Mouse (Mus musculus) midbrain, embryonic 14.5 days (tissue): ENCODE measurements at regions not wholly inside any gene's neighbourhood (a gene's known extent, or its start where the extent isn't known, plus 50 kb on each side); places are given as distances from the start of the nearest gene placed in this dataset.

ENCODE experiments used
- ATAC-seq: fragments of 200-750 bp; cut with Nextera tagmentation; 2 replicates; pipeline ENCODE4 v1.8.0; 2017; ENCODE audit warnings: moderate number of reproducible peaks, moderate library complexity; ENCODE audit not compliant: low FRiP score, low TSS enrichment
- DNase-seq: peaks from one replicate; pipeline ENCODE4 v3.0.0-alpha.2; 2015
- H3K27ac ChIP-seq: fragments of 300-500 bp; sonication (generic); replicated peaks from 2 replicates; pipeline ENCODE4 v1.5.1; 2014; ENCODE audit warnings: mild to moderate bottlenecking, low read depth, low read length, moderate library complexity
- H3K27me3 ChIP-seq: fragments of 300-500 bp; sonication (generic); 2 replicates; pipeline ENCODE4 v1.6.1; 2014; ENCODE audit warnings: low read length, control low read depth, mixed read lengths; ENCODE audit not compliant: control insufficient read depth, insufficient read depth
- H3K36me3 ChIP-seq: fragments of 300-500 bp; sonication (generic); 2 replicates; pipeline ENCODE4 v1.6.1; 2014; ENCODE audit warnings: low read length, control low read depth; ENCODE audit not compliant: control insufficient read depth, insufficient read depth
- H3K4me1 ChIP-seq: fragments of 300-500 bp; sonication (generic); 2 replicates; pipeline ENCODE4 v1.6.1; 2014; ENCODE audit warnings: mild to moderate bottlenecking, antibody characterized with exemption, low read length, control low read depth; ENCODE audit not compliant: control insufficient read depth, insufficient read depth
- H3K4me2 ChIP-seq: fragments of 300-500 bp; sonication (generic); 2 replicates; pipeline ENCODE4 v1.6.1; 2014; ENCODE audit warnings: mild to moderate bottlenecking, low read length, moderate library complexity
- H3K4me3 ChIP-seq: fragments of 300-500 bp; sonication (generic); replicated peaks from 2 replicates; pipeline ENCODE4 v1.5.1; 2014; ENCODE audit warnings: low read depth, low read length
- H3K9ac ChIP-seq: fragments of 300-500 bp; sonication (generic); replicated peaks from 2 replicates; pipeline ENCODE4 v1.6.1; 2014; ENCODE audit warnings: mild to moderate bottlenecking, low read length, moderate library complexity
- H3K9me3 ChIP-seq: fragments of 300-500 bp; sonication (generic); 2 replicates; pipeline ENCODE4 v1.6.1; 2016; ENCODE audit warnings: low read length, control low read depth, mixed read lengths; ENCODE audit not compliant: control insufficient read depth
- WGBS: fragments of 180-500 bp; shearing (Covaris S2); extraction: QIAGEN DNeasy Blood & Tissue Kit; methylation state at CpG from one replicate; pipeline ENCODE4 v1.1.7; 2014; 5-methylcytosine and 5-hydroxymethylcytosine counted together

- 90% methylated on average over 8 of the region's 8 CpGs for WGBS
- no peak overlapping the region for H3K9ac ChIP-seq
- H3K4me3 ChIP-seq: no peak overlapping the region
- no peak overlapping the region for H3K27ac ChIP-seq
- no peak for ATAC-seq
- H3K27me3 ChIP-seq: no peaks in the 10 kb centered on the region
- no peaks in the 10 kb centered on the region for H3K4me1 ChIP-seq
- H3K9me3 ChIP-seq: peaks cover 6% of the 10 kb centered on the region; the same call in 1 of the 2 replicates
- no peak overlapping the region for H3K4me2 ChIP-seq
- no peak for DNase-seq
- H3K36me3 ChIP-seq: no peaks in the 10 kb centered on the region
Observed at GRCm38 (mm10) chr4:33580491-33580890, 270.4 kb downstream of the Rngtt start.

GRCm38 (mm10) chr4:33581180-33581591 is 271.1 kb downstream of the Rngtt start:
- WGBS: 81% methylated on average over 15 of the region's 15 CpGs
- Histone ChIP-seq H3K9ac (no peak overlapping the region), H3K4me3 (no peak overlapping the region), H3K36me3 (no peaks in the 10 kb centered on the region), H3K27ac (no peak overlapping the region), H3K27me3 (no peaks in the 10 kb centered on the region), H3K9me3 (peaks cover 6% of the 10 kb centered on the region; the same call in 1 of the 2 replicates), H3K4me1 (peaks cover 4% of the 10 kb centered on the region), H3K4me2 (no peak overlapping the region)
- no peak for DNase-seq
- no peak for ATAC-seq

- WGBS: 84% methylated on average over 17 of the region's 17 CpGs
- H3K27me3 ChIP-seq: no peaks in the 10 kb centered on the region
- H3K4me3 ChIP-seq: no peak overlapping the region
- H3K4me1 ChIP-seq: peaks cover 12% of the 10 kb centered on the region
- no peak overlapping the region for H3K4me2 ChIP-seq
- ATAC-seq (no peak), DNase-seq (no peak)
- peaks cover 6% of the 10 kb centered on the region; the same call in 1 of the 2 replicates for H3K9me3 ChIP-seq
- H3K36me3 ChIP-seq: no peaks in the 10 kb centered on the region
- H3K9ac ChIP-seq: no peak overlapping the region
- no peak overlapping the region for H3K27ac ChIP-seq
Observed at GRCm38 (mm10) chr4:33581766-33582525, 271.8 kb downstream of the Rngtt start.

GRCm38 (mm10) chr4:33582986-33583720 is 273.0 kb downstream of the Rngtt start:
- H3K27me3 ChIP-seq: no peaks in the 10 kb centered on the region; the same call in 1 of the 2 replicates
- H3K4me3 ChIP-seq: no peak overlapping the region
- WGBS: 76% methylated on average over 15 of the region's 15 CpGs
- DNase-seq: no peak
- H3K4me2 ChIP-seq: no peak overlapping the region
- peaks cover 13% of the 10 kb centered on the region for H3K4me1 ChIP-seq
- H3K9me3 ChIP-seq: no peaks in the 10 kb centered on the region
- no peak overlapping the region for H3K9ac ChIP-seq
- H3K36me3 ChIP-seq: no peaks in the 10 kb centered on the region
- no peak for ATAC-seq
- no peak overlapping the region for H3K27ac ChIP-seq

GRCm38 (mm10) chr4:33583979-33584907 is 274.1 kb downstream of the Rngtt start:
- Histone ChIP-seq H3K4me1 (peaks cover 19% of the 10 kb centered on the region), H3K9me3 (no peaks in the 10 kb centered on the region), H3K4me3 (no peak overlapping the region), H3K4me2 (no peak overlapping the region), H3K9ac (no peak overlapping the region), H3K27me3 (no peaks in the 10 kb centered on the region; the same call in 1 of the 2 replicates), H3K36me3 (no peaks in the 10 kb centered on the region), H3K27ac (no peak overlapping the region)
- no peak for DNase-seq
- no peak for ATAC-seq
- 92% methylated on average over 22 of the region's 22 CpGs for WGBS

- Histone ChIP-seq H3K4me3 (no peak overlapping the region), H3K36me3 (no peaks in the 10 kb centered on the region), H3K4me2 (no peak overlapping the region), H3K9me3 (no peaks in the 10 kb centered on the region), H3K27ac (no peak overlapping the region), H3K9ac (no peak overlapping the region), H3K27me3 (no peaks in the 10 kb centered on the region; the same call in 1 of the 2 replicates), H3K4me1 (peaks cover 19% of the 10 kb centered on the region)
- WGBS: 72% methylated on average over 6 of the region's 6 CpGs
- DNase-seq: no peak
- ATAC-seq: no peak
Observed at GRCm38 (mm10) chr4:33585821-33586220, 275.7 kb downstream of the Rngtt start.

GRCm38 (mm10) chr4:33586290-33586614 is 276.1 kb downstream of the Rngtt start:
- ATAC-seq (peak; percentile 41; the same call in 1 of the 2 replicates), DNase-seq (no peak)
- Histone ChIP-seq H3K36me3 (no peaks in the 10 kb centered on the region), H3K27ac (peak overlapping the region; percentile 71), H3K4me3 (no peak overlapping the region), H3K4me1 (peaks cover 19% of the 10 kb centered on the region), H3K9ac (no peak overlapping the region), H3K27me3 (no peaks in the 10 kb centered on the region; the same call in 1 of the 2 replicates), H3K4me2 (peak overlapping the region; percentile 44), H3K9me3 (no peaks in the 10 kb centered on the region)
- WGBS: 26% methylated on average over 4 of the region's 4 CpGs
